Mouse (Mus musculus): ENCODE results near the gene Ocel1.

DNA sequence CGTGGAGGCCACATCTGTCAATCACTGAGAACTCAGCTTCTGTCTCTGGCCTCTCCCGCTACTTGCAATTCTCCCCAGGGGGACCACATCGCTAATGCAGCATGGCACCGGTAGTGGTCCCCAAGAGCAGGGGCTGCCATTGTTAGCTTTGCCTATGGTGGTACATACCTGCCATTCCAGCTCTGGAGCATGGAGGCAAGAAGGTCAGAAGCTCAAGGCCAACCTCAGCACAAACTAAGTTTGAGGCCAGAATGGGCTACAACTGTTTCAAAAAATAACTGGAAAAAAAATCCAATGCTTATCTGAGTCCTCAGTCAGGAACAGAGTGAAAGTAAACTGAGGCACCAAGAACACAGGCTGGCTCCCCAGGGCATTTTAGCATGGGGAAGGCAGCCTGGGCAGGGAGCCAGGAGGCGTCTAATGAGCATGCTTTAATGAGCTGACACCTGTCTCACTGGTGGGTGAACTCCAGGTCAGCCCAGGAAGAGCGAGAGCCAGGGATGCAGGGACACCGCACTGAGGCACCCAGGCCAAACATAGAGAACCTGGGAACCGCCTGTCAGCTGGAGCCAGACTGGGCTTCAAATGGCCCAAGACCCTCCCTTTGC lies 5.4 kb downstream of the Ocel1 start:
- TF ChIP-seq CTCF (IDR thresholded peaks at IDR 0.05; ENCODE audit: control insufficient read depth, insufficient read depth, low read length) (no peak), POLR2A (IDR thresholded peaks at IDR 0.05; ENCODE audit: borderline replicate concordance, control insufficient read depth, low read depth, low read length) (no peak)

All from bone marrow, adult 2 months (tissue).